Mouse (Mus musculus) G1E-ER4 (cell line): ENCODE results near the gene Dbh. TPM values are rescaled to one million over a fixed set of nuclear protein-coding genes. Genes with fewer than 3 reads are reported as not detected.

Source experiments
- GATA1 ChIP-seq: IDR thresholded peaks from one replicate; pipeline ENCODE4 v1.8.0; 2012; ENCODE audit warnings: low read length, inconsistent platforms
- polyA plus RNA-seq: library from polyadenylated mRNA; stranded (reverse); fragments of >175 nt; gene quantifications from 2 replicates; pipeline ENCODE4 v1.2.3, GENCODE M21; 2012

Gene Dbh
- polyA plus RNA-seq, 1 experiment, result not detected

- TF ChIP-seq GATA1, result no peak
Measured at GRCm38 (mm10) chr2:27205666-27206065, 40.6 kb downstream of the Dbh start.

- TF ChIP-seq GATA1, result no peak
Measured at GRCm38 (mm10) chr2:27206128-27206797, 41.2 kb downstream of the Dbh start.

GRCm38 (mm10) chr2:27207126-27207525 lies 42.1 kb downstream of the Dbh start:
- TF ChIP-seq GATA1, result no peak

GRCm38 (mm10) chr2:27209370-27209769 lies 44.3 kb downstream of the Dbh start:
- no peak for TF ChIP-seq GATA1

- TF ChIP-seq GATA1, result no peak
Measured at GRCm38 (mm10) chr2:27209816-27210215, 44.8 kb downstream of the Dbh start.

GRCm38 (mm10) chr2:27210255-27210654 lies 45.2 kb downstream of the Dbh start:
- TF ChIP-seq GATA1, result no peak

- TF ChIP-seq GATA1, result no peak
Measured at GRCm38 (mm10) chr2:27210676-27211210, 45.7 kb downstream of the Dbh start.

GRCm38 (mm10) chr2:27211966-27212893 lies 47.2 kb downstream of the Dbh start:
- no peak for TF ChIP-seq GATA1

- no peak for TF ChIP-seq GATA1
Measured at GRCm38 (mm10) chr2:27215537-27215936, 50.5 kb downstream of the Dbh start.

GRCm38 (mm10) chr2:27218121-27218544 lies 53.1 kb downstream of the Dbh start:
- no peak for TF ChIP-seq GATA1

GRCm38 (mm10) chr2:27218569-27218968 lies 53.5 kb downstream of the Dbh start:
- no peak for TF ChIP-seq GATA1

GRCm38 (mm10) chr2:27223012-27223421 lies 58.0 kb downstream of the Dbh start:
- TF ChIP-seq GATA1, result no peak

- no peak for TF ChIP-seq GATA1
Measured at GRCm38 (mm10) chr2:27226572-27226971, 61.5 kb downstream of the Dbh start.

GRCm38 (mm10) chr2:27228809-27229480 lies 63.9 kb downstream of the Dbh start:
- no peak for TF ChIP-seq GATA1

- TF ChIP-seq GATA1, result no peak
Measured at GRCm38 (mm10) chr2:27229481-27230105, 64.6 kb downstream of the Dbh start.
